Mouse (Mus musculus) kidney, embryonic 15.5 days (tissue): ENCODE results near the gene AL607142.1. TPM values are rescaled to one million over a fixed set of nuclear protein-coding genes. Genes with fewer than 3 reads are reported as not detected.

Source experiments
- ATAC-seq: fragments of 200-750 bp; cut with Nextera tagmentation; replicated peaks from 2 replicates; pipeline ENCODE4 v1.8.0; 2017; ENCODE audit warnings: moderate TSS enrichment; ENCODE audit not compliant: low FRiP score
- H3K27ac ChIP-seq: fragments of 300-500 bp; sonication (generic); 2 replicates; pipeline ENCODE4 v1.5.1; 2015; ENCODE audit warnings: mild to moderate bottlenecking, inconsistent platforms
- H3K27me3 ChIP-seq: fragments of 300-500 bp; sonication (generic); 2 replicates; pipeline ENCODE4 v1.6.1; 2015; ENCODE audit warnings: inconsistent platforms
- H3K36me3 ChIP-seq: fragments of 300-500 bp; sonication (generic); 2 replicates; pipeline ENCODE4 v1.6.1; 2015; ENCODE audit warnings: inconsistent platforms
- H3K4me1 ChIP-seq: fragments of 300-500 bp; sonication (generic); 2 replicates; pipeline ENCODE4 v1.6.1; 2015; ENCODE audit warnings: inconsistent platforms
- H3K4me2 ChIP-seq: fragments of 300-500 bp; sonication (generic); 2 replicates; pipeline ENCODE4 v1.6.1; 2015; ENCODE audit warnings: moderate library complexity, mild to moderate bottlenecking, inconsistent platforms
- H3K4me3 ChIP-seq: fragments of 300-500 bp; sonication (generic); replicated peaks from 2 replicates; pipeline ENCODE4 v1.5.1; 2015; ENCODE audit warnings: mild to moderate bottlenecking, inconsistent platforms
- H3K9ac ChIP-seq: fragments of 300-500 bp; sonication (generic); 2 replicates; pipeline ENCODE4 v1.6.1; 2015; ENCODE audit warnings: mild to moderate bottlenecking, inconsistent platforms
- H3K9me3 ChIP-seq: fragments of 300-500 bp; sonication (generic); replicated peaks from 2 replicates; pipeline ENCODE4 v1.6.1; 2016; ENCODE audit warnings: inconsistent platforms
- WGBS: fragments of 180-500 bp; shearing (Covaris S2); methylation state at CpG from one replicate; pipeline ENCODE4 v1.1.7; 2015; ENCODE audit warnings: mixed read lengths; 5-methylcytosine and 5-hydroxymethylcytosine counted together
- polyA plus RNA-seq: library from polyadenylated mRNA; unstranded; fragments of >200 nt; fragmentation: Nextera tagmentation; extraction: Ambion mirVana; gene quantifications from 2 replicates; pipeline ENCODE4 v1.2.1, GENCODE M21; 2015

Gene AL607142.1
- polyA plus RNA-seq, 1 experiment from 2014 or later: not detected

DNA sequence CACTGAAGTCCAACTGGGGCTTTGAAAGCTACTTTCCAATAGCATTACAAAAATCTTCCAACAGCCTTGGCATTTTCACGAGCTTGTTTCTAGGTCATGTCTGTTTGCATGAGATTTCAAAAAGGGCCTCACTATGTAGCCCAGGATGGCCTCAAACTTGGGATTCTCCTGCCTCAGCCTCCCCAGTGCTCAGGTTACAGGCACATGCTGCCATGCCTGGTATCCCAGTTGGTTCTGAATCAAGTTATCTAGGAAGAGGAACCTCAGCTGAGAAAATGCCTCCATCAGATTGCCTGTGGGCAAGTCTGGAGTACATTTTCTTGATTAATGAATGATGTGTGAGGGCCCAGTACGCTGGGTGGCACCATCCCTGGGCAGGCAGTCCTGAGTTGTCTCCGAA lies 6.6 kb upstream of the AL607142.1 start:
- H3K9me3 ChIP-seq: no peaks in the 10 kb centered on the region

DNA sequence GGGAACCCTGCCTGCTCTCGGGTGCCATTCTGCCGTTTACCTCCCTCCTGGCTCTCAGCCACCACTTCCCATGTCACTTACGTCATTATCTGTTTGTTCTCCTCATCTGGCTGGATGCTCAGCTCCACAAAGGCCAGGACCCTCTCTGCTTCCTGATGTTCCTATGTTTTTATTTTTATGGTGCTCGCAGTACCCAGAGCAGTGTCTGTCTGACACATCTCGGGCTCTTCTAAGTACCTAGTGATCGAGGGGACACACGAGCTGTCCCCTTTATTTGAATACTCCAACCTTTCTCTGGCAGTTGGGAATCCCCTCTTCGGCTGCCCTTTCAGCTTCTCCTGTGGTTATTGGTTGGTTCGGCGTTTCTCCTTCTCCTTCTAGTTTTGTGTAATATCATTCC lies 6.0 kb upstream of the AL607142.1 start:
- no peak for ATAC-seq
- WGBS: 77% methylated on average over 10 of the region's 10 CpGs

More for the DNA sequence above, 6.6 kb upstream of the AL607142.1 start:
- 0 out of 2 replicates have a peak, but pooled peaks cover 3% of the 10 kb centered on the region for H3K4me1 ChIP-seq
- 0 out of 2 replicates have a peak, but pooled peaks cover 5% of the 10 kb centered on the region for H3K27me3 ChIP-seq
- WGBS: 94% methylated on average over 3 of the region's 3 CpGs
- no peak for ATAC-seq
- H3K4me2 ChIP-seq: no peak overlapping the region
- no peak overlapping the region for H3K4me3 ChIP-seq
- H3K27ac ChIP-seq: no peak overlapping the region
- no peaks in the 10 kb centered on the region for H3K36me3 ChIP-seq
- no peak overlapping the region for H3K9ac ChIP-seq

DNA sequence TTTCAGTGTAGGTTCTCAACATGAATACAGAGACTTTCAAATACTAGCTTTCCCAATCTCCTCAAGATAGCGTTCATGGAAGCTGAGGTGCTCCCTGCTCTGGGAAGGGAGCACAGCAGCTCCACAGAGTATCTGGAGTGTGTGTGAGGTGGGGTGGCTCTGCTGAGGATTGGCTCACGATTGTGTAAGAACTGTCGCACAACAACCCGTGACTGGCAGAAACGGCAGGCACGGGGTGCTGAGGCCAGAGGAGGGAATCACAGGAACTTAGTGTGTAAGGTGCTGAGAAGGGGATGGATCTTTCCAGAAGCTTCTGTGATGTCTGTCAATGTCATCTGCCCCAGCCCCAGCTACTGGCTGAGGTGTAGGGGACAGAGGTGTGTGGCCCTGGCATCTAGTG lies 3.1 kb upstream of the AL607142.1 start:
- Histone ChIP-seq H3K27me3 (0 out of 2 replicates have a peak, but pooled peaks cover 5% of the 10 kb centered on the region), H3K4me3 (no peak overlapping the region), H3K4me1 (0 out of 2 replicates have a peak, but pooled peaks cover 3% of the 10 kb centered on the region), H3K4me2 (no peak overlapping the region), H3K27ac (no peak overlapping the region), H3K9me3 (no peaks in the 10 kb centered on the region), H3K36me3 (no peaks in the 10 kb centered on the region), H3K9ac (no peak overlapping the region)
- 92% methylated on average over 6 of the region's 6 CpGs for WGBS
- ATAC-seq: no peak

More for the DNA sequence above, 6.0 kb upstream of the AL607142.1 start:
- Histone ChIP-seq H3K27me3 (0 out of 2 replicates have a peak, but pooled peaks cover 5% of the 10 kb centered on the region), H3K9me3 (no peaks in the 10 kb centered on the region), H3K27ac (no peak overlapping the region), H3K4me2 (no peak overlapping the region), H3K4me3 (no peak overlapping the region), H3K4me1 (0 out of 2 replicates have a peak, but pooled peaks cover 3% of the 10 kb centered on the region), H3K36me3 (no peaks in the 10 kb centered on the region), H3K9ac (no peak overlapping the region)

DNA sequence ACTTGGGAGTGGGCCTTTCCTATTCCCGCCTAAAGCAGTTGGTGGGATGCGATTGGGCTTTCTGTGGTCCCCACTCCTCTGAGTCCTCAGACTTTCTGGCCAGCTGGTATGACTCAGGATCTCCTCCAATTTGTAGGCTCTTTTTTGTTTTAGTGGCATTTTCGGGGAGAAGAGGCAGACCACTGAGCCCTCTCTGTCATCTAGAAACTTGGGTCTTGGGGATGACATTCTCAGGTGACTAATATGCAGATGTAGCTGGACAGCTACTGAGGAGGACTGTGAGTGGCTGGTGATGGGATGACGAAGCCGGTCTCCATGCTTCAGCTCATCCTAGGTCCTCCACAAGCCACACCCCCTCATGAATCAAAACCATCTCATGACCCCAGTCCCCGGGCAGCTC lies 2.6 kb upstream of the AL607142.1 start:
- no peaks in the 10 kb centered on the region for H3K36me3 ChIP-seq
- 0 out of 2 replicates have a peak, but pooled peaks cover 5% of the 10 kb centered on the region for H3K27me3 ChIP-seq
- H3K9me3 ChIP-seq: no peaks in the 10 kb centered on the region
- H3K4me3 ChIP-seq: no peak overlapping the region
- no peak overlapping the region for H3K27ac ChIP-seq
- no peak for ATAC-seq
- H3K4me1 ChIP-seq: peaks cover 4% of the 10 kb centered on the region; the same call in 1 of the 2 replicates
- H3K4me2 ChIP-seq: no peak overlapping the region
- WGBS: 58% methylated on average over 6 of the region's 6 CpGs
- no peak overlapping the region for H3K9ac ChIP-seq

DNA sequence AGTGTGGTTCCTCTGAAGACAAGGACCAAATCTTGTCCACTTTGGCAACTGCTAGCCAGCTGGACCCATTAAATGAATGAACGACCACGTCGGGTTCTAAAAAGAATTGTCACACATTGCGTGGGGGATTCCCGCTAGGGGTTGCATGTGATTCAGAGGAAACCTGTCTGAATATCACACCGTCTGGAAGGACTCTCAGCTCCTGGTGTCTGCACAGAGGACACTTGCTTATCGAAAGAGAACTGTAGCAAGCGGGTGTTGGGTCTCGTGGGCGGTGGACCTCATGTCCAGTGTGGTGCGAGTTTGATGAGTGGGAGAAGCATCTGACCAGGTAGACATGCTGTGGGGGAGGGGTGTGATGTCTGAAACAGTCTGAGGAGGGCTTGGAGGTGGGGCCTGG lies 2.0 kb upstream of the AL607142.1 start:
- Histone ChIP-seq H3K9ac (no peak overlapping the region), H3K4me2 (no peak overlapping the region), H3K36me3 (no peaks in the 10 kb centered on the region), H3K9me3 (no peaks in the 10 kb centered on the region), H3K4me3 (no peak overlapping the region), H3K4me1 (peaks cover 7% of the 10 kb centered on the region; the same call in 1 of the 2 replicates), H3K27me3 (0 out of 2 replicates have a peak, but pooled peaks cover 5% of the 10 kb centered on the region), H3K27ac (no peak overlapping the region)
- ATAC-seq: no peak
- 76% methylated on average over 11 of the region's 11 CpGs for WGBS

DNA sequence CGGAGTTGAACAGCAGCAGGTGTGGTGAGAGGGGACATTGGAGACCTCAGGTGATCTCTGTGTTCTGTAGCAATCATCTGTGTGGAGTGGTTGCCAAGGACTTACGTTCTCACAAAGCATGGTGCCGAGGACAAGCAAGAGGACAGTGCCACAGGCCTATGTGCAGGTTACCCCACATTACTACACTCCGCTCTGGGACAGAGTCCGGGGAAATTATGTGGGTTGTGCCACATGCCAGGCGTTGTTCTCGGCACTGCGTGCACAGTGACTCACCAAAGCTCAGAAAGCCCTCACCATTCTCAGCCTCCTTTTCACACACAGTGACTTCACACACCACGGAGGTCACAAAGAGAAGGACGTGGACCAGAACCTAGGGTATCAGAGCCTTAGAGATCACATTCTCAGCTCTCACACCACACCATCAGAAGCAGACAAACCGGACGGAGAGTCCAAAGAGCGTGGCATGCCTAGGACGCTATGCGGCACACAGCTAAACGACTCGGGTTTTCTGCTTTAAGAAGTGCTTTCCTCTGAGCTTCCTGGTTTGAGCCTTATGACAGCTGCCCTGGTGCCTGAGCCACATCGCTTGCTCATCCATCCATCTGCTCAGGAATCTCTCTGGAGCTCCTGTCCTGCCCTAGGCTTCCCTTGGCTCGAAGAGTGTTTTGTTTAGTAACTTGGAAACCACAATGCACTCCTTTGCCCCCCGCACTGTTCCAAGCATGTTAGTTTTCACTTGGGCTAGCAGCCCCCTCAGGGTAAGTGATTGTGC lies 1.3 kb upstream of the AL607142.1 start:
- Histone ChIP-seq H3K4me1 (peaks cover 7% of the 10 kb centered on the region; the same call in 1 of the 2 replicates), H3K4me2 (no peak overlapping the region), H3K36me3 (no peaks in the 10 kb centered on the region), H3K9ac (no peak overlapping the region), H3K27me3 (0 out of 2 replicates have a peak, but pooled peaks cover 5% of the 10 kb centered on the region), H3K4me3 (no peak overlapping the region), H3K27ac (no peak overlapping the region), H3K9me3 (no peaks in the 10 kb centered on the region)
- ATAC-seq: no peak
- WGBS: 91% methylated on average over 20 of the region's 20 CpGs

DNA sequence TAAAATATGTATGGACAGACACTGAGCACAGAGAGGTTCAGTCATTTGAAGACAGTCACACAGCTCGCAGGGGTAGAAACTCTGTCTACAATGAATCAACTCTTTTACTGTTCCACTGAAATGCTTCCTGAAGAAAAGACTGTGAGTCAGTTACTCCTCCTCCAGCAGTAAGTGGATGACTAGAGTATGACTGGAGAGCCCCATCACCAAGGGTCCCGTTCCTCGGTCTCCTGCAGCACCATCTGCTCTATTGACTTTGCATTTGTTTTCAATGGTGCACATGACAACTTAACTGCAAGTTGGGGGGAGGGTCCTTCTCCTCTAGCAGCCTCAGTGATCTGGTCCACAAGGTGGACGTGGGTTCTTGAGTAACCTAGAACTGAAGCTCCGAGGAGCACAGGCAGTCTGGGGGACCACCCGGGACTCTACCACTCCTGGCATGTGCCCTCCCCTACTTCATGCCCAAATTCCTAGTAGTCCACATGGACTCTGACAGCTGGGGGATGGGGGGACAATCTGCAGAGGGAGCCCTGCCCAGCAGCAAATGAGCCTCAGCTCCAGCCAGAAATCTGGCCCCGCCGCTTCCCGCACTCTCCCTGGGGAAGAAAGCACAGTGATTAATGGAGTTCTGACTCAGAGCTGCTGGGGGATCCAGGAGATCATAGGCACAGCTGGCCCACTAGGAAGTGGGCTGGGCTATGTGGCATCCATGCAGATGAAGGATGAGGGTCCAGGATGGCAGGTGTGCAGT lies 2.2 kb downstream of the AL607142.1 start:
- H3K9ac ChIP-seq: no peak overlapping the region
- peaks cover 7% of the 10 kb centered on the region; the same call in 1 of the 2 replicates for H3K4me1 ChIP-seq
- H3K4me2 ChIP-seq: no peak overlapping the region
- WGBS: 69% methylated on average over 9 of the region's 9 CpGs
- H3K27ac ChIP-seq: no peak overlapping the region
- H3K36me3 ChIP-seq: no peaks in the 10 kb centered on the region
- H3K27me3 ChIP-seq: no peaks in the 10 kb centered on the region
- H3K4me3 ChIP-seq: no peak overlapping the region
- ATAC-seq: no peak
- no peaks in the 10 kb centered on the region for H3K9me3 ChIP-seq

DNA sequence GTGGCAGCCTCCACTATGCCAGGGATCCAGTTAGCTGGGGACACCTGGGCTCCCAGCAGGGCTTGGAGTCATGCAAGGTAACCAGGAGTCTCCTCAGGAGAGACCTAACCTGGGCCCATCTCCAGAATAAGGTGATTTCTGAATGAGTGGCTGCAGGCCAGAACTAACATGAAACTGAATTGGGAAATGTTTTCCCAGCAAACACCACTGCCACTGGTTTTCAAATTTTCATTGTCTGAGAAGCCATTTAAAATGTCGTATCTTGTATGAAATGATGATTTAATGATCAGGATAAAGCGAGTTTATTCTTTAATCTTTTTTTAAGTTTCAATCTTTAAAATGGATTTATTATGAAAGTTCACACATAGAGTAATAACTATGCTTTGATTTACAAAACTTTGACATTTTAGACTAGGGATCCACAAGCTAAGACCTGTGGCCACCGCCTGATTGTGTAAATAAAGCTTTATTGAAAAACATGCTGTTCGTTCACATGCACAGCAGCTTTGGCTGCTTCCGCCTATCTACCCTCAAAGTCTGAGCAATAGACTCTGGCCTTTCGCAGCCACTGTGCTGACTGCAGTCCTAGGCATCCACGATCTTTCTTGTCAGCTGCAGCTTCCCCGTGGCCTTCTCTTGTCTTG lies 2.9 kb downstream of the AL607142.1 start:
- no peak overlapping the region for H3K27ac ChIP-seq
- 82% methylated on average over 8 of the region's 8 CpGs for WGBS

DNA sequence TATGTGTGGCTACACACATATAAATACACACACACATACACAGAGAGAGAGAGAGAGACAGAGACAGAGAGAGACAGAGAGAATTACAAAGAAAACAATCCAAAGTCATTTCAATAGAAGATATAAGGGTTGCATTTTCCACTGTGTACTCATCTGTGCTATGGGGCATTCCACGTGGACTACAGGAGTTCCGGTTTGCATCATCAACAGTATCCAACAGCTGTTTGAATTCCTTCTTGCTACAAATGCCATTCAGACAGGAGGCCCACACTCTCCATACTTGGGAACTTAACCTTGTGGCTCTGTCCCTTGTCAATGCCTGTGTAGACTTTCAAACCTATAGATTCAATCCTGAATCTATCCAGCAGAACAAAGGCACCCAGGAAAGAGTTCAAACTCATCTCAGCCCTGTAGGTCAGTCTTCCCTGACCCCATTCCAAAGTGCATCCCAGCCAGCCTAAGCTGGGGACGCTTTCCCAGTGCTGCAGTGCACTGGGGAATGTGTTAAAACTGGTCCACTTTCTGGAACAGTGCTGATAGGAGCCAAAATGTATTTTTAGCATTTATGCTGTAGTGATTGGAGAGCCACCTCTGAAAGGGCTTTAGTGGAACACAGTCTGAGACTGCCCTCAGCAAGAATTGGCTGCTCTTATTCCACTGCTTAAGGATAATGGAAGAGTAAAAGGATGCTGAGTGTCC lies 4.2 kb downstream of the AL607142.1 start:
- WGBS: 74% methylated on average over 3 of the region's 3 CpGs
- Histone ChIP-seq H3K4me3 (no peak overlapping the region), H3K9me3 (no peaks in the 10 kb centered on the region), H3K9ac (no peak overlapping the region), H3K4me1 (peaks cover 9% of the 10 kb centered on the region), H3K36me3 (no peaks in the 10 kb centered on the region), H3K4me2 (no peak overlapping the region), H3K27me3 (no peaks in the 10 kb centered on the region), H3K27ac (no peak overlapping the region)
- ATAC-seq: no peak

More for the DNA sequence above, 2.9 kb downstream of the AL607142.1 start:
- Histone ChIP-seq H3K36me3 (no peaks in the 10 kb centered on the region), H3K4me2 (no peak overlapping the region), H3K4me3 (no peak overlapping the region), H3K27me3 (no peaks in the 10 kb centered on the region), H3K4me1 (peaks cover 4% of the 10 kb centered on the region; the same call in 1 of the 2 replicates), H3K9me3 (no peaks in the 10 kb centered on the region), H3K9ac (no peak overlapping the region)
- no peak for ATAC-seq

DNA sequence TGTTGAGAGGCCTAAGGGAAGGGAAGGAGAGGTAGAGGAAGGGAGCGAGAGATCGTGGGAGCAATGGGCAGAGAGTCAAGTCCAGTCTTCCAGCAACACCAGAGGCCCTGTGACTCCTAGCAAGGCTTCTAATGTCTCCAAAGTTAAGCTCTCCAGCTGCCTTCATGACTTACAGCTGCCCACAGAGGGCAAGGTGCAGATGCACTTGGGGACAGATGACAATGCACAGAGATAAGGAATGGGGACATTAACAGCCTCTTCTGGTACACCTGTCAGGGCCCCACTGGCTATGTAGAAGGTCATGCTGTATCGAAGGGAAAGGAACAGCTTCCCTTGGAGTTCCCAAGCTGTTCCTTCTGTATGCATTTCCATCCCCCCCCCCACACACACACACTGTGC lies 4.8 kb downstream of the AL607142.1 start:
- no peak for ATAC-seq
- 78% methylated on average over 3 of the region's 3 CpGs for WGBS
- Histone ChIP-seq H3K27me3 (no peaks in the 10 kb centered on the region), H3K27ac (no peak overlapping the region), H3K4me2 (no peak overlapping the region), H3K9ac (no peak overlapping the region), H3K36me3 (no peaks in the 10 kb centered on the region), H3K4me1 (peaks cover 13% of the 10 kb centered on the region), H3K4me3 (no peak overlapping the region), H3K9me3 (no peaks in the 10 kb centered on the region)

DNA sequence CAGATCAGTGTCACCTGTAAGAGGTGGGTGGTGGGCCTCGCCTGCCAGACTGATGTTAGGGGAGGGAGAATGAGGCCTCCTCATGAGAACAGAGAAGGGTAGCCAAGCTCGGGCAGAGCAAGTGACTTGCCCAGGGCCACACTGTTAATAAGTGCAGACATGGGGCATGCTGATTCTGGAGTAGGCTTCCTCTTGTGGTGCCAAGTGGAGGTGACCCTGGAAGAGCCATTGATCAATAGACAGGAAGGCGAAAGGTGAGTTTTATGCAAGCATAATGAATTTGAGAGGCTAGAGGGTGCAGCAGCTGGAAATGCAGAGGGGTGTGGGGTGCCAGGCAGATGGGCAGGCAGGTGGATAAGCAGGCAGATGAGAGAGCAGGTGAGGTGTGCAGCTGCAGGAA lies 6.6 kb downstream of the AL607142.1 start:
- WGBS: 76% methylated on average over 3 of the region's 3 CpGs

More for the DNA sequence above, 6.6 kb downstream of the AL607142.1 start:
- H3K27me3 ChIP-seq: no peaks in the 10 kb centered on the region
- no peak overlapping the region for H3K4me2 ChIP-seq
- no peaks in the 10 kb centered on the region for H3K36me3 ChIP-seq
- no peak overlapping the region for H3K27ac ChIP-seq
- no peak overlapping the region for H3K9ac ChIP-seq
- no peak for ATAC-seq
- H3K9me3 ChIP-seq: no peaks in the 10 kb centered on the region
- peaks cover 13% of the 10 kb centered on the region for H3K4me1 ChIP-seq
- H3K4me3 ChIP-seq: no peak overlapping the region
